Mouse (Mus musculus) spleen, adult 2 months (tissue): ENCODE results near the gene Ccnb1. TPM values are rescaled to one million over a fixed set of nuclear protein-coding genes. Genes with fewer than 3 reads are reported as not detected.

Source experiments
- DNase-seq, 2 experiments: peaks; one replicate each; pipeline versions ENCODE4 v3.0.0 to v3.0.0-alpha.2; 2012 to 2021; ENCODE audit warnings: low spot score in 2 of 2, low read depth in 1 of 2
- H3K27ac ChIP-seq: fragments of 200-500 bp; 2 replicates; pipeline ENCODE4 v1.5.1; 2012; ENCODE audit warnings: low read length, inconsistent platforms; ENCODE audit not compliant: insufficient read depth
- H3K27me3 ChIP-seq: fragments of 200-500 bp; 2 replicates; pipeline ENCODE4 v1.6.1; 2012; ENCODE audit warnings: mild to moderate bottlenecking, moderate library complexity, low read length, inconsistent platforms; ENCODE audit not compliant: control insufficient read depth, insufficient read depth
- H3K36me3 ChIP-seq: fragments of 200-500 bp; 2 replicates; pipeline ENCODE4 v1.6.1; 2012; ENCODE audit warnings: mild to moderate bottlenecking, low read length, inconsistent platforms; ENCODE audit not compliant: control insufficient read depth, insufficient read depth
- H3K4me1 ChIP-seq: fragments of 200-500 bp; 2 replicates; pipeline ENCODE4 v1.6.1; 2011; ENCODE audit warnings: inconsistent platforms; ENCODE audit not compliant: control insufficient read depth, insufficient read depth, insufficient read length
- H3K4me3 ChIP-seq: fragments of 200-500 bp; 2 replicates; pipeline ENCODE4 v1.5.1; 2011; ENCODE audit warnings: mild to moderate bottlenecking, inconsistent platforms; ENCODE audit not compliant: insufficient read depth, insufficient read length; ENCODE audit errors: extremely low read depth
- CTCF ChIP-seq: fragments of 200-500 bp; IDR thresholded peaks from 2 replicates; pipeline ENCODE4 v1.5.1; 2011; ENCODE audit warnings: mild to moderate bottlenecking, inconsistent platforms; ENCODE audit not compliant: insufficient read depth, insufficient read length, insufficient replicate concordance; ENCODE audit errors: extremely low read depth
- POLR2A ChIP-seq: fragments of 200-500 bp; IDR thresholded peaks from 2 replicates; pipeline ENCODE4 v1.6.1; 2011; ENCODE audit warnings: low read depth, low read length, inconsistent platforms
- WGBS: fragments of 180-500 bp; shearing (Covaris S2); methylation state at CpG from one replicate; pipeline ENCODE4 v1.1.7; 2018; 5-methylcytosine and 5-hydroxymethylcytosine counted together
- polyA plus RNA-seq: library from polyadenylated mRNA; depleted of rRNA; stranded (reverse); fragments of >200 nt; gene quantifications from 2 replicates; pipeline ENCODE4 v1.2.3, GENCODE M21; 2012

Ccnb1 gene
- polyA plus RNA-seq, 1 experiment, result 7.7 TPM

DNA sequence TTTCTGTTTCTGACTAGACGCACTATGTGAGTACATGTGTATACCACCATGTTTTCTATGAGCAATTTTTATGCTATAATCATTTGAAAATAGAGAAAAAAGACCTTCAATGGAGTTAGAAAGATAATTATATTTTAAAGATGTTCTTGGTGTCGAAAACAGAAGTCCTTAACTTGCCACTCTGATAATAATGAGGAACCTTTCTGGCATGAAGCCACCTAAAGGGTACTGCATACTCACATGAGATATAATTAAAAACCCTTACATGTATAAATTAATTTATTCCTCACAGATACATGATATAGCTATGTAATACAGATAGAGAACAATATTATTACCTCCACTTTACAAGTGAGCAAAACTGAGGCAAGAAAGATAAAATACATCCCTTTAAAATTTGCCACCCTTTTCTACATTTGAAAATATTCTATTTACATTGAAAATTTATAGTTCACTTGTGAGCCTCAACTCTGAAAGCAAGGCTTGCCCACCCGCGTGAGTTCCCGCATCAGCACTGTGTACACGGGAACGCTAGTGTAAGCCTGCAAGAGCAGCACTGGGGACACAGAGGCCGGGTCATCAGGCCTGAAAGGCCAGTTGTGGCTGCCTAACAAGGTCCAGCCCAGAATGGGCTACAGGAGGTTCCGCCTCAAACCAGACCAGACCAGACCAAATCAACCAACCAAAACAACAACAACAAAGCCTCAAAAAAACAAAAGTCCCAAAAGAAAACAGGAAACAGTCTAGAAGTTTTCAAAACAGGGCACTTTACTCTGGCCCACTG, 39.4 kb upstream of the Ccnb1 start:
- no peak for DNase-seq
- peaks cover 22% of the 10 kb centered on the region for H3K36me3 ChIP-seq
- H3K4me3 ChIP-seq, result no peak overlapping the region
- peak overlapping the region; percentile 18; the same call in 1 of the 2 replicates for H3K27ac ChIP-seq
- no peak for TF ChIP-seq CTCF
- 90% methylated on average over 9 of the region's 9 CpGs for WGBS
- H3K4me1 ChIP-seq, result peaks cover 2% of the 10 kb centered on the region
- H3K27me3 ChIP-seq, result no peaks in the 10 kb centered on the region

DNA sequence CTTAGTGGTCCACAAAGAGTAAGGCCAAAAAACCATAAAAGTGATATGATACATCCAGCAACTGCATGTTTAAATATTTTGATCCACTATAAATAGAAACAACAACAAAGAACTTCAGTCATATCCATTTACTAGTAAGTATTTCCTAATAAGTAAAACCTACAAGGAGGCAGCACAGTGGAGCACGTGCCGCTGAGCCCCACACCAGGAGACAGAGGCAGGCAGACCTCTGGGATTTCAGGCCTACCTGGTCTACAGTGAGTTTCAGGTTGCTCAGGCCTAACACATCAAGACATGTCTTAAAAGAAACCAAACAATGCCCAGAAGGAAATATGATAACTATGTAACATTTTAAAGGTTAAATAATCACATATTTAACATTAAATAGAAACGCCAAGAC, 38.5 kb upstream of the Ccnb1 start:
- WGBS, result 69% methylated on average over 3 of the region's 3 CpGs

DNA sequence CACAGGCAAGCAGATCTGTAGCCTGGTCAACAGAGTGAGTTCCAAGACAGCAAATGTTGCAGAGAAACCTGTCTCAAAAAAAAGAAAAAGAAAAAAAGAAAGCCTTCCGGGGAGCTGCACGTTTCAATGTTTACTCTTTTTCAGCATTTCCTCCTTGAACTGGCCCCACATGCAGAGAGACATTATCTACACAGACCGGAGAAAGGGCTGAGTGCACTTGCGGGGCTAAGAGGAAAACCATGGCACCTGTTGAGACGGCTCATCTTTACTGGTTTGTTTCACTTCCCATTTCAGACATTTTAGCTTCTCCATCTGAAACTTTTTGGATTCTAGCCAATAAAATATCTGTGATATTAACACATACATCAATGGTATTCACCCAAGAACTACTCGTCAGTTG, 37.9 kb upstream of the Ccnb1 start:
- Histone ChIP-seq H3K27ac (peak overlapping the region; percentile 92), H3K4me3 (no peak overlapping the region), H3K36me3 (peaks cover 33% of the 10 kb centered on the region), H3K4me1 (peaks cover 2% of the 10 kb centered on the region), H3K27me3 (no peaks in the 10 kb centered on the region)
- peak; percentile 61 to 66 for DNase-seq
- TF ChIP-seq POLR2A (no peak), CTCF (no peak)
- WGBS, result 11% methylated on average over 6 of the region's 6 CpGs

More for the DNA sequence above, 38.5 kb upstream of the Ccnb1 start:
- no peak for DNase-seq
- no peaks in the 10 kb centered on the region for H3K27me3 ChIP-seq
- H3K4me3 ChIP-seq, result no peak overlapping the region
- peak overlapping the region; percentile 92 for H3K27ac ChIP-seq
- peaks cover 2% of the 10 kb centered on the region for H3K4me1 ChIP-seq
- TF ChIP-seq CTCF (no peak), POLR2A (no peak)
- H3K36me3 ChIP-seq, result peaks cover 28% of the 10 kb centered on the region

DNA sequence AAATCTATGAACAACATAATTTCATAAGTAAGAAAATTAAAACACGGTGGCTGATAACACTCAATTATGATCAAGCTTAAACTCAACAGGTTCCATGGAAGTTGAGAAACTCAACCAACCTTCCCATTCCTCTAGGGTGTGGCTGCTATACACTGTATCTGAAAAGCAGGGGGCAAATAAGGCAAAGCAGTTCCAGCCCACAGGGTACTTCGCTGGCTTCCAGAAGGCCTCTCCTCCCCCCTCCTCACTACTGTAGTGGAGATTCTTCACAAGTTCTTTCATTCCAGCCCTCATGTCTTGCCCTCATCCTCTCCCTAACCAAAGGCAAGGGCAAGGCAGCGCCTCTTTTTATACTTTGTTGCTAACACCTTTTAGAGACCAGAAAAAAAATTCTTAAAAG, 37.5 kb upstream of the Ccnb1 start:
- WGBS, result 68% methylated on average over 3 of the region's 3 CpGs
- TF ChIP-seq POLR2A (no peak), CTCF (no peak)

DNA sequence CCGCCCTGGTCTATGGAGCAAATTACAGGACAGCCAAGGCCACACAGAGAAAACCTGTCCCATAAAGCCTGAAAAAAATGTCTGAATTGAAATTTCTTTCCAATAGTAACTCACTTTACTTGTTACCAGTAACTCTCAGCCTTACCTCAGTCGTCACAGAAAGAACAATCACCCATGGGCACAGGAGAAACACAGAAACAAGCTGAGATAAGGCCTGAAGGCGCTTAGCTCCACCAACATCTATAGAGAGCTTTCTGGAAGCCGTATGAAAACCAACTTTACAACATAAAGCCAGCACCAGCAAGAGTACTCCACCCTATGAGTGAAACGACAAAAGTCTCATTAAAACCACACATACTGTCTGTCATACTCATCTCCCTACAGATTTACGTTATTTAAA, 28.1 kb upstream of the Ccnb1 start:
- no peak overlapping the region for H3K4me3 ChIP-seq
- peaks cover 43% of the 10 kb centered on the region for H3K36me3 ChIP-seq
- no peak for DNase-seq

More for the DNA sequence above, 37.5 kb upstream of the Ccnb1 start:
- H3K4me3 ChIP-seq, result no peak overlapping the region
- H3K36me3 ChIP-seq, result peaks cover 35% of the 10 kb centered on the region
- peak overlapping the region; percentile 69 for H3K27ac ChIP-seq
- H3K4me1 ChIP-seq, result peaks cover 2% of the 10 kb centered on the region
- no peaks in the 10 kb centered on the region for H3K27me3 ChIP-seq
- DNase-seq, result no peak

DNA sequence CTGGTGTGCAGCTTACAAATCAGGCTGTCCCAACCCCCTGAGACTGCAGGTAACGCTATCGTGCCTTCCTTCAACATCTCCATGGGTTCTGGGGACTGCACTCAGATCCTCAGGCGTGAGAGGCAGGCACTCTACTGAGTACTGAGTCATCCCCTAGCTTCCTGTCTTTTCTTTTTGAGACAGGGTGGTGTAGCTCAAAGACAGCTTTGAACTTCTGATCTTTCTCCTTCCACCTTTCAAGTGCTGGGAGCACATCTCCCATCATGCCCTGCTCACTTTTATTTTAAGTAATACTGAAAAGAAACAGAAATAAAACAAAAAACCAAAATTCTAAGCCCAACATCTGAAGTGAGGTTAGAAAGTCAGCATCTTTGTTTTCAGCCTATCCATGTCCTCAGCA, 19.4 kb upstream of the Ccnb1 start:
- 79% methylated on average over 3 of the region's 3 CpGs for WGBS
- Histone ChIP-seq H3K36me3 (peaks cover 50% of the 10 kb centered on the region), H3K27me3 (no peaks in the 10 kb centered on the region), H3K4me1 (no peaks in the 10 kb centered on the region), H3K4me3 (no peak overlapping the region), H3K27ac (no peak overlapping the region)
- no peak for DNase-seq
- no peak for TF ChIP-seq CTCF
- TF ChIP-seq POLR2A, result no peak

More for the DNA sequence above, 28.1 kb upstream of the Ccnb1 start:
- WGBS, result 87% methylated on average over 6 of the region's 6 CpGs
- H3K27ac ChIP-seq, result no peak overlapping the region
- H3K27me3 ChIP-seq, result no peaks in the 10 kb centered on the region
- H3K4me1 ChIP-seq, result no peaks in the 10 kb centered on the region
- no peak for TF ChIP-seq POLR2A
- TF ChIP-seq CTCF, result no peak

DNA sequence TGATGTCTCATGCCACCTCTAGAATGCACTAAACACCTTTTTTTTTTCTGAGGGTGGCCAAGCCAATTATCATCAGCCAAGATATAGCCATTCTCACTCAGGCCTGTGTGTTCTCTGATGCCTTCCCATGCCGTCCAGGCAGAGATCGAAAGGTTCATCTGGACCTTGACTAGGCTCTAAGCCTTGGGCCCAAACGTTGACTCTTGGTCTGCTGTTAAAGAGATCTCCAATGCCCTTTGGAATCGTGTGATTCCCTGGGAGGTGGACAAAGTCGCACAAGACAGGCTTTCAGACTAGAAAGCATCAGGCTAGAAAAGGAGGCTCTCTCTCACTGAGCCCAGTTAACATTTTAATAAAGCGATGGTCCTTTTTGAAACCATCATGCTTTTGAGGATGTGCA, 10.8 kb upstream of the Ccnb1 start:
- H3K36me3 ChIP-seq, result peaks cover 8% of the 10 kb centered on the region
- H3K27me3 ChIP-seq, result no peaks in the 10 kb centered on the region
- TF ChIP-seq CTCF (no peak), POLR2A (no peak)
- DNase-seq, result no peak
- no peak overlapping the region for H3K27ac ChIP-seq
- WGBS, result 91% methylated on average over 6 of the region's 6 CpGs
- no peaks in the 10 kb centered on the region for H3K4me1 ChIP-seq
- no peak overlapping the region for H3K4me3 ChIP-seq
